Mouse (Mus musculus) left cerebral cortex, postnatal 14 days (tissue): ENCODE data around the gene Parl. TPM values are rescaled to one million over a fixed set of nuclear protein-coding genes. Genes with fewer than 3 reads are reported as not detected.

ENCODE experiments used
- DNase-seq, 2 experiments: peaks; one replicate each; pipeline ENCODE4 v3.0.0; 2021 to 2022; ENCODE audit warnings: low spot score in 2 of 2, mixed read lengths in 1 of 2
- intact Hi-C: fragments of 180-260 bp; cut with DNase I; formaldehyde crosslinking; loops from one replicate; pipeline ENCODE4 v1.15.1; 2025
- total RNA-seq, 2 experiments: library from RNA; stranded (reverse); gene quantifications; 2 replicates each; pipeline ENCODE4 v1.2.3; 2021

Gene Parl
- total RNA-seq, 2 experiments from 2014 or later: 62.2 to 63.4 TPM

- peak; percentile 58 to 60 for DNase-seq
- intact Hi-C loops: loop anchor here (5.0 kb wide), 1 partner anchor 62 kb away; the partner anchor contains the start of gene Parl
Observed at GRCm38 (mm10) chr16:20240468-20241414, 61.4 kb downstream of the Parl start, which contains the start of gene Map6d1. Map6d1 (minus strand) TSS chr16:20241358.

GRCm38 (mm10) chr16:20238646-20239045 is 63.5 kb downstream of the Parl start:
- intact Hi-C loops: loop anchor here (10.0 kb wide), 1 partner anchor 46 kb away; no protein-coding TSS in a partner anchor
- DNase-seq: no peak

- intact Hi-C loops: loop anchor here (10.0 kb wide), 1 partner anchor 47 kb away; no protein-coding TSS in a partner anchor
- DNase-seq: peak in 1 of 2 experiments; percentile 53
Observed at GRCm38 (mm10) chr16:20237426-20237825, 64.8 kb downstream of the Parl start.

DNA sequence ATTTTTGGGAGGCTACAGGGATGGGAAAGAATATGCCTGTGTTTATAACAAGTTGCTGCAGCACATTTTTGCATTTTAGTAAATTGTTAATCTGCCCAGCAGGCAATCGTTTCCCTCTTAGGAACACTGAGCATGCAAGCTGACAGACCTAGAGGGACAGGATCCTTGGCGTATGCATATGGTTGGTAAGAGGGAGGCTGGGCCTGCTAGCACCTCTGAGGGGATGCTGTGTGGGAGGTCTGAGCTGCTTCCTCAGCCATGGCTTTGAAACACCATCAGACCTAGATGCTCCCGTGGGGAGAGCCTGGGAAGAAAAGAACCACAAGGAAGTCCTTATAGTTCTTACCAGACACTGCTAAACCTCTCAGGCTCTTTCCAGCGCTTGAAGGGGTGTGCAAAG is 67.8 kb downstream of the Parl start:
- intact Hi-C loops: loop anchor here (10.0 kb wide), 1 partner anchor 50 kb away; no protein-coding TSS in a partner anchor
- DNase-seq: no peak

Other genes with a start within 250 kb of the Parl start
- gene Klhl24, start 204.8 kb downstream of the Parl start, total RNA-seq: 10 to 100 TPM; 74.9 to 86.0 TPM
- 10 to 100 TPM; 36.3 to 39.0 TPM for gene Yeats2, start 161.3 kb downstream of the Parl start, total RNA-seq
- 10 to 100 TPM; 43.6 to 47.6 TPM for gene Map6d1, start 61.0 kb downstream of the Parl start, total RNA-seq
- gene Cyp2ab1, start 23.0 kb upstream of the Parl start, total RNA-seq: not detected
- 100 to 1,000 TPM; 188 to 198 TPM for gene Abcc5, start 124.0 kb upstream of the Parl start, total RNA-seq
- gene Eif2b5, start 196.4 kb upstream of the Parl start, total RNA-seq: 10 to 100 TPM; 55.0 to 57.6 TPM
- gene Dvl3, start 214.6 kb upstream of the Parl start, total RNA-seq: 10 to 100 TPM; 82.2 to 86.1 TPM
- 100 to 1,000 TPM; 917 to 964 TPM for gene Ap2m1, start 233.1 kb upstream of the Parl start, total RNA-seq
- 10 to 100 TPM; 82.9 to 86.5 TPM for gene Abcf3, start 246.2 kb upstream of the Parl start, total RNA-seq